Mouse (Mus musculus): ENCODE measurements around the gene E030030I06Rik.
"Not testable (repeated sequence)": the region's sequence is repeated elsewhere in the genome, so short reads cannot be mapped to it uniquely, and the experiment has no call there.

E030030I06Rik gene

GRCm38 (mm10) chr10:22149073-22149690 lies at the start of gene E030030I06Rik:
TSS of gene E030030I06Rik (minus strand) at chr10:22149270.
- peak; percentile 86 for DNase-seq

GRCm38 (mm10) chr10:22191035-22191434 lies 42.0 kb upstream of the E030030I06Rik start:
- DNase-seq, result not testable (repeated sequence)

GRCm38 (mm10) chr10:22176515-22176914 lies 27.4 kb upstream of the E030030I06Rik start:
- peak; percentile 19 for DNase-seq

- peak; percentile 1 for DNase-seq
Observed at GRCm38 (mm10) chr10:22174190-22174487, 25.1 kb upstream of the E030030I06Rik start.

GRCm38 (mm10) chr10:22173335-22174189 lies 24.5 kb upstream of the E030030I06Rik start:
- DNase-seq, result peak; percentile 53

GRCm38 (mm10) chr10:22172431-22173334 lies 23.6 kb upstream of the E030030I06Rik start:
- DNase-seq, result peak; percentile 6

GRCm38 (mm10) chr10:22169116-22169515 lies 20.0 kb upstream of the E030030I06Rik start:
- DNase-seq, result peak; percentile 12

GRCm38 (mm10) chr10:22167061-22167460 lies 18.0 kb upstream of the E030030I06Rik start:
- DNase-seq, result peak; percentile 40

GRCm38 (mm10) chr10:22166025-22166424 lies 17.0 kb upstream of the E030030I06Rik start:
- DNase-seq, result peak; percentile 56

GRCm38 (mm10) chr10:22165328-22166003 lies 16.4 kb upstream of the E030030I06Rik start:
- peak; percentile 43 for DNase-seq

GRCm38 (mm10) chr10:22163705-22164583 lies 14.9 kb upstream of the E030030I06Rik start:
- DNase-seq, result peak; percentile 96

GRCm38 (mm10) chr10:22163279-22163678 lies 14.2 kb upstream of the E030030I06Rik start:
- DNase-seq, result peak; percentile 69

- peak; percentile 82 for DNase-seq
Observed at GRCm38 (mm10) chr10:22159581-22160140, 10.6 kb upstream of the E030030I06Rik start.

- DNase-seq, result peak; percentile 78
Observed at GRCm38 (mm10) chr10:22159131-22159561, 10.1 kb upstream of the E030030I06Rik start.

GRCm38 (mm10) chr10:22158310-22158999 lies 9.4 kb upstream of the E030030I06Rik start, which contains the start of the genes Raet1e and H60b:
TSS of gene Raet1e (plus strand) at chr10:22158569.
TSS of gene H60b (plus strand) at chr10:22158586.
- peak; percentile 94 for DNase-seq

GRCm38 (mm10) chr10:22154871-22155799 lies 6.1 kb upstream of the E030030I06Rik start:
- DNase-seq, result peak; percentile 39

- peak; percentile 61 for DNase-seq
Observed at GRCm38 (mm10) chr10:22154127-22154526, 5.1 kb upstream of the E030030I06Rik start.

- peak; percentile 54 for DNase-seq
Observed at GRCm38 (mm10) chr10:22153147-22153690, 4.1 kb upstream of the E030030I06Rik start.
